Mouse (Mus musculus) midbrain, embryonic 13.5 days (tissue): ENCODE data around the gene Bcas1. TPM values are rescaled to one million over a fixed set of nuclear protein-coding genes. Genes with fewer than 3 reads are reported as not detected.

Source experiments
- ATAC-seq: fragments of 200-750 bp; cut with Nextera tagmentation; 2 replicates; pipeline ENCODE4 v1.8.0; 2017; ENCODE audit warnings: mild to moderate bottlenecking, moderate TSS enrichment, moderate library complexity
- H3K27ac ChIP-seq: fragments of 300-500 bp; sonication (generic); 2 replicates; pipeline ENCODE4 v1.5.1; 2015; ENCODE audit warnings: inconsistent platforms, mild to moderate bottlenecking, moderate library complexity
- H3K27me3 ChIP-seq: fragments of 300-500 bp; sonication (generic); 2 replicates; pipeline ENCODE4 v1.6.1; 2015; ENCODE audit warnings: mild to moderate bottlenecking, inconsistent platforms
- H3K36me3 ChIP-seq: fragments of 300-500 bp; sonication (generic); 2 replicates; pipeline ENCODE4 v1.6.1; 2015; ENCODE audit warnings: mild to moderate bottlenecking, inconsistent platforms
- H3K4me1 ChIP-seq: fragments of 300-500 bp; sonication (generic); replicated peaks from 2 replicates; pipeline ENCODE4 v1.6.1; 2015; ENCODE audit warnings: inconsistent platforms
- H3K4me2 ChIP-seq: fragments of 300-500 bp; sonication (generic); replicated peaks from 2 replicates; pipeline ENCODE4 v1.6.1; 2015; ENCODE audit warnings: moderate library complexity, mild to moderate bottlenecking, inconsistent platforms
- H3K4me3 ChIP-seq: fragments of 300-500 bp; sonication (generic); replicated peaks from 2 replicates; pipeline ENCODE4 v1.5.1; 2015; ENCODE audit warnings: mild to moderate bottlenecking, inconsistent platforms
- H3K9ac ChIP-seq: fragments of 300-500 bp; sonication (generic); replicated peaks from 2 replicates; pipeline ENCODE4 v1.6.1; 2015; ENCODE audit warnings: mild to moderate bottlenecking, inconsistent platforms
- H3K9me3 ChIP-seq: fragments of 300-500 bp; sonication (generic); 2 replicates; pipeline ENCODE4 v1.6.1; 2016; ENCODE audit warnings: mild to moderate bottlenecking, inconsistent platforms
- WGBS: fragments of 180-500 bp; shearing (Covaris S2); methylation state at CpG from one replicate; pipeline ENCODE4 v1.1.7; 2015; 5-methylcytosine and 5-hydroxymethylcytosine counted together
- polyA plus RNA-seq: library from polyadenylated mRNA; unstranded; fragments of >200 nt; fragmentation: Nextera tagmentation; extraction: Ambion mirVana; gene quantifications from 2 replicates; pipeline ENCODE4 v1.2.1, GENCODE M21; 2015

The Bcas1 gene
- polyA plus RNA-seq, 1 experiment from 2014 or later, result 9.1 TPM

GRCm38 (mm10) chr2:170373391-170373790 is 54.3 kb downstream of the Bcas1 start:
- Histone ChIP-seq H3K4me1 (no peaks in the 10 kb centered on the region), H3K4me2 (no peak overlapping the region), H3K36me3 (no peaks in the 10 kb centered on the region), H3K27me3 (no peaks in the 10 kb centered on the region), H3K4me3 (no peak overlapping the region), H3K9ac (no peak overlapping the region), H3K27ac (no peak overlapping the region), H3K9me3 (no peaks in the 10 kb centered on the region)
- ATAC-seq, result no peak
- WGBS, result 94% methylated on average over 10 of the region's 10 CpGs

- no peaks in the 10 kb centered on the region for H3K27me3 ChIP-seq
- H3K4me3 ChIP-seq, result no peak overlapping the region
- no peak overlapping the region for H3K9ac ChIP-seq
- H3K9me3 ChIP-seq, result no peaks in the 10 kb centered on the region
- no peak overlapping the region for H3K4me2 ChIP-seq
- ATAC-seq, result no peak
- H3K27ac ChIP-seq, result no peak overlapping the region
- WGBS, result 96% methylated on average over 2 of the region's 2 CpGs
- no peaks in the 10 kb centered on the region for H3K36me3 ChIP-seq
- H3K4me1 ChIP-seq, result no peaks in the 10 kb centered on the region
Measured at GRCm38 (mm10) chr2:170365676-170366075, 62.0 kb downstream of the Bcas1 start.

GRCm38 (mm10) chr2:170365271-170365670 is 62.4 kb downstream of the Bcas1 start:
- no peak overlapping the region for H3K9ac ChIP-seq
- no peak overlapping the region for H3K27ac ChIP-seq
- no peaks in the 10 kb centered on the region for H3K4me1 ChIP-seq
- no peak overlapping the region for H3K4me3 ChIP-seq
- no peak overlapping the region for H3K4me2 ChIP-seq
- no peaks in the 10 kb centered on the region for H3K36me3 ChIP-seq
- H3K9me3 ChIP-seq, result no peaks in the 10 kb centered on the region
- no peaks in the 10 kb centered on the region for H3K27me3 ChIP-seq
- ATAC-seq, result no peak
- 84% methylated on average over 3 of the region's 3 CpGs for WGBS

GRCm38 (mm10) chr2:170356667-170357374 is 70.8 kb downstream of the Bcas1 start:
- WGBS, result 60% methylated on average over 16 of the region's 16 CpGs

GRCm38 (mm10) chr2:170354963-170355367 is 72.7 kb downstream of the Bcas1 start:
- Histone ChIP-seq H3K9ac (no peak overlapping the region), H3K36me3 (no peaks in the 10 kb centered on the region), H3K9me3 (no peaks in the 10 kb centered on the region), H3K4me3 (0 out of 2 replicates have a peak overlapping the region, but pooled peaks have one; percentile 16), H3K27me3 (no peaks in the 10 kb centered on the region), H3K4me1 (no peaks in the 10 kb centered on the region), H3K4me2 (peak overlapping the region; percentile 45), H3K27ac (no peak overlapping the region)
- WGBS, result 15% methylated on average over 10 of the region's 10 CpGs
- ATAC-seq, result peak; percentile 53

More at GRCm38 (mm10) chr2:170356667-170357374, 70.8 kb downstream of the Bcas1 start:
- Histone ChIP-seq H3K27ac (no peak overlapping the region), H3K4me3 (no peak overlapping the region), H3K36me3 (no peaks in the 10 kb centered on the region), H3K9ac (no peak overlapping the region), H3K9me3 (no peaks in the 10 kb centered on the region), H3K4me2 (no peak overlapping the region), H3K4me1 (no peaks in the 10 kb centered on the region), H3K27me3 (no peaks in the 10 kb centered on the region)
- ATAC-seq, result peak; percentile 58; the same call in 1 of the 2 replicates

GRCm38 (mm10) chr2:170352273-170352672 is 75.4 kb downstream of the Bcas1 start:
- no peaks in the 10 kb centered on the region for H3K27me3 ChIP-seq
- WGBS, result 91% methylated on average over 4 of the region's 4 CpGs
- H3K4me1 ChIP-seq, result no peaks in the 10 kb centered on the region
- no peak for ATAC-seq
- no peaks in the 10 kb centered on the region for H3K9me3 ChIP-seq
- no peak overlapping the region for H3K4me3 ChIP-seq
- no peaks in the 10 kb centered on the region for H3K36me3 ChIP-seq
- H3K27ac ChIP-seq, result no peak overlapping the region
- H3K4me2 ChIP-seq, result no peak overlapping the region
- no peak overlapping the region for H3K9ac ChIP-seq

GRCm38 (mm10) chr2:170351847-170352246 is 75.8 kb downstream of the Bcas1 start:
- Histone ChIP-seq H3K4me1 (no peaks in the 10 kb centered on the region), H3K4me2 (no peak overlapping the region), H3K27ac (no peak overlapping the region), H3K9me3 (no peaks in the 10 kb centered on the region), H3K9ac (no peak overlapping the region), H3K36me3 (no peaks in the 10 kb centered on the region), H3K27me3 (no peaks in the 10 kb centered on the region), H3K4me3 (no peak overlapping the region)
- WGBS, result 86% methylated on average over 6 of the region's 6 CpGs
- ATAC-seq, result no peak

- Histone ChIP-seq H3K4me1 (peaks cover 20% of the 10 kb centered on the region), H3K36me3 (no peaks in the 10 kb centered on the region), H3K4me2 (no peak overlapping the region), H3K27ac (no peak overlapping the region), H3K9me3 (no peaks in the 10 kb centered on the region), H3K9ac (no peak overlapping the region), H3K27me3 (no peaks in the 10 kb centered on the region), H3K4me3 (no peak overlapping the region)
- WGBS, result 90% methylated on average over 5 of the region's 5 CpGs
- ATAC-seq, result no peak
Measured at GRCm38 (mm10) chr2:170349784-170350183, 77.9 kb downstream of the Bcas1 start.

GRCm38 (mm10) chr2:170349096-170349495 is 78.5 kb downstream of the Bcas1 start:
- peaks cover 27% of the 10 kb centered on the region for H3K4me1 ChIP-seq
- H3K9me3 ChIP-seq, result no peaks in the 10 kb centered on the region
- H3K4me2 ChIP-seq, result no peak overlapping the region
- 86% methylated on average over 19 of the region's 19 CpGs for WGBS
- no peak for ATAC-seq
- no peak overlapping the region for H3K9ac ChIP-seq
- no peak overlapping the region for H3K27ac ChIP-seq
- no peak overlapping the region for H3K4me3 ChIP-seq
- no peaks in the 10 kb centered on the region for H3K36me3 ChIP-seq
- no peaks in the 10 kb centered on the region for H3K27me3 ChIP-seq

GRCm38 (mm10) chr2:170347131-170347765 is 80.4 kb downstream of the Bcas1 start:
- Histone ChIP-seq H3K27ac (no peak overlapping the region), H3K27me3 (no peaks in the 10 kb centered on the region), H3K9ac (no peak overlapping the region), H3K9me3 (no peaks in the 10 kb centered on the region), H3K36me3 (no peaks in the 10 kb centered on the region), H3K4me1 (peaks cover 34% of the 10 kb centered on the region), H3K4me2 (no peak overlapping the region), H3K4me3 (no peak overlapping the region)
- 42% methylated on average over 8 of the region's 8 CpGs for WGBS
- no peak for ATAC-seq

GRCm38 (mm10) chr2:170345410-170345793 is 82.2 kb downstream of the Bcas1 start:
- no peak overlapping the region for H3K4me2 ChIP-seq

GRCm38 (mm10) chr2:170344502-170345409 is 82.9 kb downstream of the Bcas1 start:
- no peak overlapping the region for H3K4me3 ChIP-seq
- 0 out of 2 replicates have a peak overlapping the region, but pooled peaks have one; percentile 2 for H3K4me2 ChIP-seq
- no peaks in the 10 kb centered on the region for H3K27me3 ChIP-seq
- WGBS, result 24% methylated on average over 18 of the region's 18 CpGs
- H3K36me3 ChIP-seq, result no peaks in the 10 kb centered on the region
- peaks cover 34% of the 10 kb centered on the region for H3K4me1 ChIP-seq
- ATAC-seq, result peak; percentile 13; the same call in 1 of the 2 replicates
- H3K27ac ChIP-seq, result peak overlapping the region; percentile 68
- H3K9ac ChIP-seq, result no peak overlapping the region
- H3K9me3 ChIP-seq, result no peaks in the 10 kb centered on the region

More at GRCm38 (mm10) chr2:170345410-170345793, 82.2 kb downstream of the Bcas1 start:
- H3K27ac ChIP-seq, result peak overlapping the region; percentile 49
- H3K9ac ChIP-seq, result no peak overlapping the region
- no peak overlapping the region for H3K4me3 ChIP-seq
- no peaks in the 10 kb centered on the region for H3K36me3 ChIP-seq
- WGBS, result 10% methylated on average over 5 of the region's 5 CpGs
- no peaks in the 10 kb centered on the region for H3K27me3 ChIP-seq
- no peak for ATAC-seq
- peaks cover 34% of the 10 kb centered on the region for H3K4me1 ChIP-seq
- H3K9me3 ChIP-seq, result no peaks in the 10 kb centered on the region
